Mouse (Mus musculus) bone marrow macrophage, adult 2 months (primary cell): ENCODE measurements around the gene Nubp1.

ENCODE experiments used
- CTCF ChIP-seq: IDR thresholded peaks from 2 replicates; pipeline ENCODE4 v1.5.1; 2012; ENCODE audit warnings: low read depth, mild to moderate bottlenecking, low read length, moderate library complexity
- POLR2A ChIP-seq: IDR thresholded peaks from 2 replicates; pipeline ENCODE4 v1.6.1; 2012; ENCODE audit warnings: mild to moderate bottlenecking, low read depth, low read length, borderline replicate concordance

- TF ChIP-seq POLR2A (no peak), CTCF (no peak)
Measured at GRCm38 (mm10) chr16:10441328-10441727, 29.6 kb downstream of the Nubp1 start.
